In the genomic region with DNA sequence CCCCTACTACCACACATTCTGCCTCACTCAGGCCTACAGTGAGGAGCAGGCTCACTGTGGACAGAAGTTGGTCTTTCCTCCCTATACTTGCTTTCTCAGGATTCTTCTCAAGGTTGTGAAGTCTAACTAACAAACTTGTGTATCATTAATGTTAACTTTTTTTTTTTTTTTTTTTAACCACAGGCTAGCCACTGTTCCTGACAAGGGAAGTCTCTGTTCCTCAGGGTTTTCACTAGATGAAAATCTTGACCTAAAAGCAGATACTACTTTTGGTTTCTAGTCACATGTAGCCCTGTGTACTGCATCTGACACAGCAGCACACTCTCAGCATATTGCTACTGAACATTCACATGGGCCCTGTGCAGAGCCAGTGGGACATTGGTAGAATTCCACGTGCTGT, we compare ENCODE assay signal across 27 mouse cellular contexts.
"Had no signal": no experiment of that assay in that cellular context is flagged by ENCODE, and none has a peak within 500 bp of the region (broad histone marks: within the 10 kb centered on the region; RNA-seq: fewer than 3 reads in every experiment).

No protein-coding gene starts in this region.

- H3K4me2 ChIP-seq: limb, embryonic 12.5 days; limb, embryonic 13.5 days; limb, embryonic 15.5 days; liver, embryonic 11.5 days; liver, embryonic 12.5 days; liver, embryonic 13.5 days; liver, embryonic 15.5 days; lung, embryonic 14.5 days; lung, embryonic 15.5 days; midbrain, embryonic 11.5 days; midbrain, embryonic 12.5 days; midbrain, embryonic 13.5 days; midbrain, embryonic 15.5 days; neural tube, embryonic 12.5 days had no signal

- H3K27me3 ChIP-seq: limb, embryonic 12.5 days; limb, embryonic 15.5 days; liver, embryonic 12.5 days; liver, embryonic 13.5 days; liver, embryonic 15.5 days; lung, embryonic 15.5 days; midbrain, embryonic 12.5 days; midbrain, embryonic 13.5 days; midbrain, embryonic 15.5 days; neural tube, embryonic 12.5 days had no signal

- H3K4me3 ChIP-seq: limb, embryonic 10.5 days; limb, embryonic 12.5 days; limb, embryonic 13.5 days; limb, embryonic 15.5 days; liver, embryonic 12.5 days; liver, embryonic 13.5 days; liver, embryonic 15.5 days; lung, embryonic 15.5 days; megakaryocyte, embryonic 14.5 days; midbrain, embryonic 10.5 days; midbrain, embryonic 12.5 days; midbrain, embryonic 13.5 days; midbrain, embryonic 15.5 days; myocyte; neural tube, embryonic 12.5 days had no signal

- H3K4me1 ChIP-seq: limb, embryonic 15.5 days had no signal

- H3K9me3 ChIP-seq: limb, embryonic 10.5 days; limb, embryonic 12.5 days; limb, embryonic 13.5 days; limb, embryonic 15.5 days; liver, embryonic 12.5 days; liver, embryonic 13.5 days; liver, embryonic 15.5 days; lung, embryonic 15.5 days; megakaryocyte, embryonic 14.5 days; midbrain, embryonic 10.5 days; midbrain, embryonic 12.5 days; midbrain, embryonic 13.5 days; midbrain, embryonic 15.5 days; neural tube, embryonic 12.5 days had no signal

- H3K36me3 ChIP-seq: limb, embryonic 10.5 days; limb, embryonic 12.5 days; limb, embryonic 13.5 days; limb, embryonic 15.5 days; liver, embryonic 12.5 days; liver, embryonic 13.5 days; liver, embryonic 15.5 days; lung, embryonic 15.5 days; midbrain, embryonic 10.5 days; midbrain, embryonic 12.5 days; midbrain, embryonic 13.5 days; midbrain, embryonic 15.5 days; neural tube, embryonic 12.5 days had no signal

- H3K9ac ChIP-seq: limb, embryonic 12.5 days; limb, embryonic 13.5 days; limb, embryonic 15.5 days; liver, embryonic 12.5 days; liver, embryonic 13.5 days; liver, embryonic 14.5 days; liver, embryonic 15.5 days; liver, postnatal 0 days; lung, embryonic 14.5 days; lung, embryonic 15.5 days; midbrain, embryonic 12.5 days; midbrain, embryonic 13.5 days; midbrain, embryonic 15.5 days; neural tube, embryonic 12.5 days had no signal

- H3K27ac ChIP-seq: limb, embryonic 10.5 days; limb, embryonic 12.5 days; limb, embryonic 13.5 days; limb, embryonic 15.5 days; liver, embryonic 12.5 days; liver, embryonic 13.5 days; liver, embryonic 14.5 days; liver, embryonic 15.5 days; lung, embryonic 15.5 days; macrophage; midbrain, embryonic 10.5 days; midbrain, embryonic 12.5 days; midbrain, embryonic 13.5 days; midbrain, embryonic 15.5 days; neural tube, embryonic 12.5 days had no signal

- DNase-seq: liver; liver, embryonic 13.5 days; liver, postnatal 0 days; lung, adult 2 months; lung, embryonic 14.5 days; lung, postnatal 10 days; lung, postnatal 14 days; lung, postnatal 36 days; midbrain, embryonic 14.5 days had no signal

- ATAC-seq: liver, embryonic 12.5 days; liver, postnatal 0 days; midbrain, embryonic 13.5 days; midbrain, embryonic 15.5 days had no signal
